Mouse (Mus musculus) cerebellum, postnatal 25 days (tissue): ENCODE measurements around the gene Zrsr1.
A peak's percentile ranks its signal among the peaks of the same experiment; 100 is the strongest.

ENCODE experiments used
- DNase-seq, 2 experiments: peaks; one replicate each; pipeline ENCODE4 v3.0.0; 2021; ENCODE audit warnings: mixed read lengths in 2 of 2

Gene Zrsr1

GRCm38 (mm10) chr11:22971835-22972709 lies at the start of gene Zrsr1:
Gene Zrsr1 (plus strand): TSS chr11:22972005.
- DNase-seq, result peak; percentile 77 to 86

GRCm38 (mm10) chr11:22922546-22922945 lies 49.3 kb upstream of the Zrsr1 start:
- DNase-seq, result no peak

- DNase-seq, result no peak
Observed at GRCm38 (mm10) chr11:22923606-22924005, 48.2 kb upstream of the Zrsr1 start.

- no peak for DNase-seq
Observed at GRCm38 (mm10) chr11:22928586-22929169, 43.1 kb upstream of the Zrsr1 start.

- DNase-seq, result no peak
Observed at GRCm38 (mm10) chr11:22930129-22930528, 41.7 kb upstream of the Zrsr1 start.

GRCm38 (mm10) chr11:22931320-22931905 lies 40.4 kb upstream of the Zrsr1 start:
- DNase-seq, result no peak

- DNase-seq, result no peak
Observed at GRCm38 (mm10) chr11:22932167-22932566, 39.6 kb upstream of the Zrsr1 start.

- no peak for DNase-seq
Observed at GRCm38 (mm10) chr11:22936446-22937125, 35.2 kb upstream of the Zrsr1 start.

- no peak for DNase-seq
Observed at GRCm38 (mm10) chr11:22937716-22938316, 34.0 kb upstream of the Zrsr1 start.

GRCm38 (mm10) chr11:22938983-22939382 lies 32.8 kb upstream of the Zrsr1 start:
- DNase-seq, result no peak

- no peak for DNase-seq
Observed at GRCm38 (mm10) chr11:22949101-22949500, 22.7 kb upstream of the Zrsr1 start.

- DNase-seq, result no peak
Observed at GRCm38 (mm10) chr11:22950131-22950530, 21.7 kb upstream of the Zrsr1 start.

GRCm38 (mm10) chr11:22952668-22953067 lies 19.1 kb upstream of the Zrsr1 start:
- no peak for DNase-seq

- DNase-seq, result no peak
Observed at GRCm38 (mm10) chr11:22956346-22956745, 15.5 kb upstream of the Zrsr1 start.

- peak; percentile 10 to 46 for DNase-seq
Observed at GRCm38 (mm10) chr11:22956830-22957229, 15.0 kb upstream of the Zrsr1 start.

GRCm38 (mm10) chr11:22957791-22958374 lies 13.9 kb upstream of the Zrsr1 start:
- no peak for DNase-seq

GRCm38 (mm10) chr11:22962101-22962500 lies 9.7 kb upstream of the Zrsr1 start:
- DNase-seq, result no peak

GRCm38 (mm10) chr11:22964401-22964800 lies 7.4 kb upstream of the Zrsr1 start:
- no peak for DNase-seq

- DNase-seq, result no peak
Observed at GRCm38 (mm10) chr11:22965503-22965902, 6.3 kb upstream of the Zrsr1 start.

- no peak for DNase-seq
Observed at GRCm38 (mm10) chr11:22969486-22969885, 2.3 kb upstream of the Zrsr1 start.

- no peak for DNase-seq
Observed at GRCm38 (mm10) chr11:22970546-22970945, 1.3 kb upstream of the Zrsr1 start.

GRCm38 (mm10) chr11:22972746-22973526 lies 1.1 kb downstream of the Zrsr1 start:
- DNase-seq, result peak; percentile 89 to 90
